Mouse (Mus musculus): Measurements from ENCODE around the gene Irak1bp1.

DNA sequence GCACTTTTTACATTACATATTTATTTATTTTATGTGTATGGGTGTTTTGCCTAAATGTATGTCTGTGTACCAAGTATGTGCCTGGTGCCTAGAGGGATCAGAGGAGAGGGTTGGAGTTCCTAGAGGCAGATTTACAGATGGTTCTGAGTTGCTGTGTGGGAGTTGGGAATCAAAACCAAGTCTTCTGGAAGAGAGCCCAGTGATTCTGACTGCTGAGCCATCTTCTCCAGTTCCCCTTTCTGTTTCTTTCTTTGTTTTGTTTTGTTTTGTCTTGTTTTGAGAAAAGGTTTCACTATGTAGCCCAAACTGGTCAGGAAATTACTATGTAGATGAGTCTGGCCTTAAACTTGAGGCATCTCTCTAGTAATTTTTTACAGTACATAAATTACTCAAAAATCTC is 59.3 kb downstream of the Irak1bp1 start:
- no peak for TF ChIP-seq CTCF (IDR thresholded peaks at IDR 0.05; ENCODE audit: borderline replicate concordance, insufficient read depth, low read length)
- TF ChIP-seq POLR2A (IDR thresholded peaks at IDR 0.05; ENCODE audit: low read depth, low read length), result no peak
